Mouse (Mus musculus) kidney, embryonic 16.5 days (tissue): ENCODE results near the gene Itgad. TPM values are rescaled to one million over a fixed set of nuclear protein-coding genes. Genes with fewer than 3 reads are reported as not detected.

ENCODE experiments used
- ATAC-seq: fragments of 200-750 bp; cut with Nextera tagmentation; 2 replicates; pipeline ENCODE4 v1.8.0; 2017; ENCODE audit warnings: moderate TSS enrichment; ENCODE audit not compliant: low FRiP score, low TSS enrichment
- H3K27ac ChIP-seq: fragments of 300-500 bp; sonication (generic); 2 replicates; pipeline ENCODE4 v1.5.1; 2014; ENCODE audit warnings: low read length
- H3K27me3 ChIP-seq: fragments of 300-500 bp; sonication (generic); 2 replicates; pipeline ENCODE4 v1.6.1; 2014; ENCODE audit warnings: low read length, control low read depth, mixed read lengths; ENCODE audit not compliant: insufficient read depth
- H3K36me3 ChIP-seq: fragments of 300-500 bp; sonication (generic); 2 replicates; pipeline ENCODE4 v1.6.1; 2014; ENCODE audit warnings: low read length, control low read depth, mixed read lengths; ENCODE audit not compliant: insufficient read depth
- H3K4me1 ChIP-seq: fragments of 300-500 bp; sonication (generic); 2 replicates; pipeline ENCODE4 v1.6.1; 2014; ENCODE audit warnings: low read length, control low read depth, mixed read lengths; ENCODE audit not compliant: insufficient read depth
- H3K4me2 ChIP-seq: fragments of 300-500 bp; sonication (generic); replicated peaks from 2 replicates; pipeline ENCODE4 v1.6.1; 2014; ENCODE audit warnings: low read depth, low read length
- H3K4me3 ChIP-seq: fragments of 300-500 bp; sonication (generic); 2 replicates; pipeline ENCODE4 v1.5.1; 2014; ENCODE audit warnings: mild to moderate bottlenecking, low read length
- H3K9ac ChIP-seq: fragments of 300-500 bp; sonication (generic); replicated peaks from 2 replicates; pipeline ENCODE4 v1.6.1; 2014; ENCODE audit warnings: low read length
- H3K9me3 ChIP-seq: fragments of 300-500 bp; sonication (generic); 2 replicates; pipeline ENCODE4 v1.6.1; 2016; ENCODE audit warnings: low read length, control low read depth
- WGBS: fragments of 180-500 bp; shearing (Covaris S2); extraction: QIAGEN DNeasy Blood & Tissue Kit; methylation state at CpG from one replicate; pipeline ENCODE4 v1.1.7; 2014; 5-methylcytosine and 5-hydroxymethylcytosine counted together
- polyA plus RNA-seq: library from polyadenylated mRNA; unstranded; fragments of >200 nt; fragmentation: Nextera tagmentation; extraction: Ambion mirVana; gene quantifications from 2 replicates; pipeline ENCODE4 v1.2.1, GENCODE M21; 2015

Itgad gene
- polyA plus RNA-seq, 1 experiment from 2014 or later, result not detected

DNA sequence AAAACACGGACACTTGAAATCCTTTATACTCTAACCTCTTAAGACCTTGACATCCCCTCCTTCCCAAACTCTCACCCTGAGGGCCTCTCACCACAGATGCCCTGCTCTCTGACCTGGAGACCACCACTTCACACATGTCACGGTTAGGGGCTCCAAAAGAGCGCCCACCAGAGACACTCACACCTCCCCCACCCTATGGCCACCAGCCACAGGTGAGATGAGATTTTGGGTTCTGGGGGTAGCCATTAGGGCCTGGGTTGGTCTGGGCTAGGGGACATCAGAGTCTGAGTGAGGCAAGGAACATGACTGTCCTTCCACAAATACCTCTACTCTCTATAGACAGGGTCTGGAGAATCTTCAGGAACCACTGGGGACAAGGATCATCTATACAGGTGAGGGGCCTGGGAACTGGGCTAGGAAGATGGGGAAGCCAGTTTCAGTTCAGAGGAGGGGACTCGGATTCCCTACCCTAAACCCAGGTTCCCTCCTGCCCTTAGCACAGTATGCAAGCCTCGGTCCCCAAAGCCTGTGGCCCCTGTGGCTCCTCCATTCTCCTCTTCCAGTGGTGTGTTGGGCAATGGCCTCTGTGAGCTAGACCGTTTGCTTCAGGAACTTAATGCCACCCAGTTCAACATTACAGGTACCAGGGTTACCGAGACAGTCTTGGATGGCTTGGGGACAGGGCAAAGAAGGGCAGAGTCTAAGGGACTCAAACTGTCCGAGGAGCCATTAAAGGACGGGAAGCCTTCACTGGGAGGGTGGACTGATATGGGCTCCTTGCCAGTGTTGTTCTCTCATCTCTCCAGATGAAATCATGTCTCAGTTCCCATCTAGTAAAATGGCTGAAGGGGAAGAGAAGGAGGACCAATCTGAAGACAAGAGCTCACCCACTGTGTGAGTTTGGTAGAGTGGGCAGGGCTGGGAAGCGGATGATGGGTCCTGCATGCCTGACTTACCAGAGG lies 94.2 kb downstream of the Itgad start:
- peak overlapping the region; percentile 84 for H3K9ac ChIP-seq
- 77% methylated on average over 10 of the region's 10 CpGs for WGBS
- H3K27ac ChIP-seq, result no peak overlapping the region
- H3K9me3 ChIP-seq, result no peaks in the 10 kb centered on the region
- H3K4me3 ChIP-seq, result peak overlapping the region; percentile 68
- no peaks in the 10 kb centered on the region for H3K27me3 ChIP-seq
- H3K36me3 ChIP-seq, result peaks cover 20% of the 10 kb centered on the region
- peaks cover 34% of the 10 kb centered on the region for H3K4me1 ChIP-seq
- no peak for ATAC-seq
- H3K4me2 ChIP-seq, result peak overlapping the region; percentile 69

DNA sequence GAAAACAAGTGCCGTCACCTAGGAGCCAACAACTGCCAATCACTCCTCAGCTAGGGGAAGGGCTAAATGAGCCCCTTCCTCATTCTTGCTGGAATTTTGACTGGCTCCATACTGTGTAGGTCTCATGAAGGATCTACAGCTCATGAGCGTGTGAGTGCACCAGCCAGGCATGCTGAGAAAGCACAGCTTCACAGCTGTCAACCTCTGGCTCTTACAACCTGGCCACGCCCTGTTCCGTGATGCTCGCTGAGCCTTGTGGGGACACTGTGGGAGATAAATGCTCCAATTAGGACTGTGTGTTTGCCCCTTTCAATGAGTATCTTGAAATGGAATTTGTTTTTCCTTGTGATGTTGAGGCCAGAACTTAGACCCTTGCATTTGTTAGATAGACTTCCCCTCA lies 95.8 kb downstream of the Itgad start:
- Histone ChIP-seq H3K4me2 (no peak overlapping the region), H3K4me1 (peaks cover 34% of the 10 kb centered on the region), H3K27me3 (no peaks in the 10 kb centered on the region), H3K9ac (no peak overlapping the region), H3K4me3 (no peak overlapping the region), H3K27ac (no peak overlapping the region), H3K9me3 (no peaks in the 10 kb centered on the region), H3K36me3 (peaks cover 8% of the 10 kb centered on the region)
- 90% methylated on average over 5 of the region's 5 CpGs for WGBS
- no peak for ATAC-seq

DNA sequence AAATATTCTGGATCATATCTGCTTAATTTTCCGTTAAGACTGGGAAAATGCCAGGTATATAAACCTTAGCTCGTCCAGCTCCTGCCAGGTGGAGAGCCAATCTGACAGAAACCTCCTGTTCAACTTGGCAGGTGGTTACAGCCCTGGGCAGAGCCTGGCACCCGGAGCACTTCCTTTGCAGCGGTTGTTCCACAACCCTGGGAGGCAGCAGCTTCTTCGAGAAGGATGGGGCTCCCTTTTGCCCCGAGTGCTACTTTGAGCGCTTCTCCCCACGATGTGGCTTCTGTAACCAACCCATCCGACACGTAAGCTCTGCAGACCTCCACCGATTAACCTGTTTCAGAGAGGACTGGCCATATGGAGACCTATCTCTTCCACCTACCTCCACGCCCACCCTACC lies 97.8 kb downstream of the Itgad start:
- 41% methylated on average over 12 of the region's 12 CpGs for WGBS
- no peaks in the 10 kb centered on the region for H3K9me3 ChIP-seq
- H3K4me2 ChIP-seq, result peak overlapping the region; percentile 52
- peak overlapping the region; percentile 36; the same call in 1 of the 2 replicates for H3K9ac ChIP-seq
- peaks cover 22% of the 10 kb centered on the region for H3K4me1 ChIP-seq
- H3K36me3 ChIP-seq, result peaks cover 4% of the 10 kb centered on the region
- H3K27ac ChIP-seq, result no peak overlapping the region
- H3K27me3 ChIP-seq, result no peaks in the 10 kb centered on the region
- ATAC-seq, result no peak
- H3K4me3 ChIP-seq, result peak overlapping the region; percentile 29

DNA sequence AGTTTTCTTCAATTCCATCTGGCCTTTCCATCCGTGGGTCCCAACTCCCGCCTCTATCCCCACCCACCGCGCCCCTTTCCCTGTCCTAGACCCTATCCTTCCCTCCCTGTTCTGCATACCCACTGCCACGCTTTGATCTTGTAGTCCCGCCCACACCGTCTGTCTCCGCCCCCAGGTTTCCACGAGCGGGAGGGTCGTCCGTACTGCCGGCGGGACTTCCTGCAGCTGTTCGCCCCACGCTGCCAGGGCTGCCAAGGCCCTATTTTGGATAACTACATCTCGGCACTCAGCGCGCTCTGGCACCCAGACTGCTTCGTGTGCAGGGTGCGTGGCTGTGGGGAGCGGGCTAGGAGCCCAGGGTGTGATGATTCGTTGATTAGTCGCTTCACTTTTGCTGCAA lies 98.4 kb downstream of the Itgad start:
- peaks cover 4% of the 10 kb centered on the region for H3K36me3 ChIP-seq
- H3K9me3 ChIP-seq, result no peaks in the 10 kb centered on the region
- H3K4me1 ChIP-seq, result peaks cover 22% of the 10 kb centered on the region
- 13% methylated on average over 23 of the region's 24 CpGs for WGBS
- H3K9ac ChIP-seq, result peak overlapping the region; percentile 36; the same call in 1 of the 2 replicates
- no peaks in the 10 kb centered on the region for H3K27me3 ChIP-seq
- H3K27ac ChIP-seq, result no peak overlapping the region
- ATAC-seq, result no peak
- peak overlapping the region; percentile 29 for H3K4me3 ChIP-seq
- H3K4me2 ChIP-seq, result peak overlapping the region; percentile 52

DNA sequence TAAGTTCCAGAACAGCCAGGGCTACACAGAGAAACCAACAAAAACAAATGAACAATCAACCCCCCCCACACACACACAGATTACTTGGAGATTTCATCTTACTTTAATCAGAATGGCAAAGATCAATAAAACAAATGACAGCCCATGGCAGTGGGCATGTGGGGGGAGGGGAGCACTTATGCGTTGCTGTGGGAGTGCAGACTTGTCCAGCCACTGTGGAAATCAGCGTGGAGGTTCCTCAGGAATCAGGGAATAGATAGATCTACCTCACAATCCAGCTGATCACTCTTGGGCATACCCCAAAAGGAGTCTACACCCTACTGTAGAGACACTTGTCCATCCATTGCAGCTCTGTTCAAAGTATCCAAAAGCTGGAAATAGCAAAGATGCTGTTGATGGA lies 100.8 kb downstream of the Itgad start:
- no peak overlapping the region for H3K27ac ChIP-seq
- peaks cover 13% of the 10 kb centered on the region for H3K4me1 ChIP-seq
- 49% methylated on average over 2 of the region's 2 CpGs for WGBS
- H3K9me3 ChIP-seq, result no peaks in the 10 kb centered on the region
- H3K4me3 ChIP-seq, result no peak overlapping the region
- ATAC-seq, result no peak
- no peak overlapping the region for H3K4me2 ChIP-seq
- H3K36me3 ChIP-seq, result no peaks in the 10 kb centered on the region; the same call in none of the 2 replicates
- no peak overlapping the region for H3K9ac ChIP-seq
- no peaks in the 10 kb centered on the region for H3K27me3 ChIP-seq

DNA sequence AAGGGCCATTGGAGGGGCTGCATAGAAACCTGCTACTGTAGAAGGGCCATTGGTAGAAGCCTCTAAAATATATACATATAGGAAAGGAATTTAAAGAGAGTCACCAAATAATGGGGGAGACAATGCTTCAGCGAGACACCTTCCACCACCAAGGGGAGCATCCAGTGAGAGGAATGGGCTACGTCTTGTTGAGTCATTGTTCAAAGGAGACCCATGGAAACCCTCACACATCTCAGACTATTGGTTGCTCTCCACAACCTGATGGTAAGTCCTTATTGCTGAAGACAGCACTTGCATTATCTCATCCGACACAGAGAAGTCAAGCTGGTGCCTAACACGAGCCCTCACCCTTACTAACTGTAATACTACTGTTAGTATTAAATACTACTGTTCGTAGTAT lies 101.6 kb downstream of the Itgad start:
- Histone ChIP-seq H3K4me1 (peaks cover 13% of the 10 kb centered on the region), H3K27ac (no peak overlapping the region), H3K9me3 (no peaks in the 10 kb centered on the region), H3K9ac (no peak overlapping the region), H3K4me3 (no peak overlapping the region), H3K4me2 (no peak overlapping the region), H3K36me3 (no peaks in the 10 kb centered on the region; the same call in 1 of the 2 replicates), H3K27me3 (no peaks in the 10 kb centered on the region)
- 91% methylated on average over 5 of the region's 5 CpGs for WGBS
- no peak for ATAC-seq

DNA sequence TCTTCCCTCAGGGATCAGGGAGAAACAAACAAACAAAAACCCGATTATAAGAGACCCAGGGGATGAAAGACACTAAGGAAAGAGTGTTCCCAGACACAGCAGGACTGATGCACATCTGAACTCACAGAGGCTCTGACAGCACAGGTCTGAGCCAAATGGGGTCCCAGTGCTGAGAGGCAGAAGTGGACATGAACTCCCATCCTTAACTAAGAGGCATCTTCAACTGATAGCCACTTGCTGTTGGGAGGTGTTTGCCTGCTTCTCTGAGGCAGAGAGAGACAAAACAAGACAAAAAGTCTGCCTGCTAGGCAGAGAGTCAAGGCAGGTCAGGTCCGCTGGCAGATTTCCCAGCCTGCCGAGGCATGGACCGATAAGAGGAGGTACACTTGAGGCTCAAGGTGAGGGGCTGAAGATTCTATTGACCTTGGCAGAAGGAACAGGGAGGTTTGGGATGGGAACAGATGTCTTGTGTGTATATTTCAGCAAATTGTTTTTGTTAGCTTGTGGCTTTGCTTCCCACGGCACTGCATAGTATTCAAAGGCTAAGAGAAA lies 102.7 kb downstream of the Itgad start:
- ATAC-seq, result no peak
- Histone ChIP-seq H3K9ac (no peak overlapping the region), H3K4me2 (no peak overlapping the region), H3K9me3 (no peaks in the 10 kb centered on the region), H3K27ac (no peak overlapping the region), H3K4me3 (no peak overlapping the region), H3K27me3 (no peaks in the 10 kb centered on the region), H3K4me1 (peaks cover 10% of the 10 kb centered on the region), H3K36me3 (no peaks in the 10 kb centered on the region; the same call in 1 of the 2 replicates)
- 43% methylated on average over 5 of the region's 5 CpGs for WGBS

DNA sequence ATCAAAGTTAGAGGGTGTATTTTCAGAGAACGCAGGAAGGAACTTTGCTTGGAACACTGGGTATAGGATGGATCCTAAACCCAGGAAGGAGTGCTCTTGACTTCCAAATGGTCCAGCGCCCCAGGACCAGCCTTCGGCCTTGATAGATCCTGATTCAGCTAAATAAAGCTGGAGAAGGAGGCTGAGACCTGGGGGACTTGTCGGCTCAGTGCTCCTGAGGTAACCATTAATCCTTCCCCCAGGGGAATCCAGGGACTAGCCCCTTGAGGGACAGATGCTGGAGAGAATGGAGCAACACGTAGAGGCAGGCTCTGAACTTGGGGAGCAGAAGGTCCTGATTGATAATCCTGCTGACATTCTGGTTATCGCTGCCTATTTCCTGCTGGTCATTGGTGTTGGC lies 111.2 kb downstream of the Itgad start, which contains the start of gene Slc5a2:
TSS of gene Slc5a2 (plus strand) at position 247 of the 400 bp plus-strand sequence.
- Histone ChIP-seq H3K4me1 (no peaks in the 10 kb centered on the region), H3K4me3 (no peak within 1 kb of the TSS), H3K36me3 (no peaks in the 10 kb centered on the region), H3K27me3 (no peaks in the 10 kb centered on the region), H3K9me3 (no peaks in the 10 kb centered on the region), H3K9ac (0 out of 2 replicates have a peak within 1 kb of the TSS, but pooled peaks have one; percentile 5), H3K27ac (no peak within 1 kb of the TSS), H3K4me2 (no peak within 1 kb of the TSS)
- ATAC-seq, result no peak
- WGBS, result 70% methylated on average over 6 of the region's 6 CpGs

DNA sequence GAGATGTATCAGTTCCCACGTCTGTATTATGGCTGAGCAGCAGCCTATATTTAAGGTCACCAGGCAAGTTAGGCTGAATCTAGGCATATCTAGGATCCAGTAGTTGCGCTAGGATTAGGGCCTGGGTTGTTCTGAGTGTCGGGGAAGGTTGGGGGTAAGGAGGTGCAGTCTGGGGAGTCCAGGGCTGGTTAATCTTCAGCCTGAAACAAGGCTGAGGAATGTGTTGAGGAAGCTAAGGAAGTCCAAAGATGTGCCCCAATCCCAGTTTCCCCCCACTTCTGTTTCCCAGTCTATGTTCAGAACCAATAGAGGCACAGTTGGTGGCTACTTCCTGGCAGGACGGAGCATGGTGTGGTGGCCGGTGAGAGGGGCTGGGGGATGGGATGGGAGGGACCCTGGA lies 111.9 kb downstream of the Itgad start:
- 80% methylated on average over 5 of the region's 5 CpGs for WGBS
- Histone ChIP-seq H3K9ac (no peak overlapping the region), H3K4me1 (no peaks in the 10 kb centered on the region), H3K4me2 (no peak overlapping the region), H3K27me3 (no peaks in the 10 kb centered on the region), H3K36me3 (no peaks in the 10 kb centered on the region), H3K4me3 (no peak overlapping the region), H3K9me3 (no peaks in the 10 kb centered on the region), H3K27ac (no peak overlapping the region)
- ATAC-seq, result no peak

DNA sequence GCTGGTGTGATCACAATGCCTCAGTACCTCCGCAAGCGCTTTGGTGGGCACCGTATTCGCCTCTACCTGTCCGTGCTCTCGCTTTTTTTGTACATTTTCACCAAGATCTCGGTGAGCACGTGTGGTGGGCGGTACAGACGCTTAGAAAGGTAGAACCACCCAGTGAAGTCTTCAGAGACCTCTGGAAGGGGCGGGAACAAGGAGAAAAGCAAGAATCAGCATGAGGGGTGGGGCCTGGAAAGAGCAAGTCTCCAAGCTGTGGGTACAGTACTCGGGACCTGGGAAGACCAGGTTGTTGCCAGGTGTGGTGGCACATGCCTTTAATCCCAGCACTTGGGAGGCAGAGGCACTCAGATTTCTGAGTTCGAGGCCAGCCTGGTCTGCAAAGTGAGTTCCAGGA lies 113.2 kb downstream of the Itgad start:
- H3K9ac ChIP-seq, result no peak overlapping the region
- no peaks in the 10 kb centered on the region for H3K4me1 ChIP-seq
- H3K4me2 ChIP-seq, result no peak overlapping the region
- no peak overlapping the region for H3K4me3 ChIP-seq
- H3K36me3 ChIP-seq, result peaks cover 12% of the 10 kb centered on the region
- H3K27ac ChIP-seq, result no peak overlapping the region
- H3K27me3 ChIP-seq, result no peaks in the 10 kb centered on the region
- WGBS, result 69% methylated on average over 13 of the region's 13 CpGs
- no peaks in the 10 kb centered on the region for H3K9me3 ChIP-seq
- ATAC-seq, result no peak
